Mouse (Mus musculus) central nervous system, embryonic 11.5 days (tissue): ENCODE results near the gene Bex3. TPM values are rescaled to one million over a fixed set of nuclear protein-coding genes. Genes with fewer than 3 reads are reported as not detected.

Source experiments
- polyA plus RNA-seq: library from polyadenylated mRNA; depleted of rRNA; stranded (reverse); fragments of >200 nt; gene quantifications from 2 replicates; pipeline ENCODE4 v1.2.3, GENCODE M21; 2012; rRNA removed

The Bex3 gene
- 639 and 646 TPM in 2 replicates for polyA plus RNA-seq

DNA sequence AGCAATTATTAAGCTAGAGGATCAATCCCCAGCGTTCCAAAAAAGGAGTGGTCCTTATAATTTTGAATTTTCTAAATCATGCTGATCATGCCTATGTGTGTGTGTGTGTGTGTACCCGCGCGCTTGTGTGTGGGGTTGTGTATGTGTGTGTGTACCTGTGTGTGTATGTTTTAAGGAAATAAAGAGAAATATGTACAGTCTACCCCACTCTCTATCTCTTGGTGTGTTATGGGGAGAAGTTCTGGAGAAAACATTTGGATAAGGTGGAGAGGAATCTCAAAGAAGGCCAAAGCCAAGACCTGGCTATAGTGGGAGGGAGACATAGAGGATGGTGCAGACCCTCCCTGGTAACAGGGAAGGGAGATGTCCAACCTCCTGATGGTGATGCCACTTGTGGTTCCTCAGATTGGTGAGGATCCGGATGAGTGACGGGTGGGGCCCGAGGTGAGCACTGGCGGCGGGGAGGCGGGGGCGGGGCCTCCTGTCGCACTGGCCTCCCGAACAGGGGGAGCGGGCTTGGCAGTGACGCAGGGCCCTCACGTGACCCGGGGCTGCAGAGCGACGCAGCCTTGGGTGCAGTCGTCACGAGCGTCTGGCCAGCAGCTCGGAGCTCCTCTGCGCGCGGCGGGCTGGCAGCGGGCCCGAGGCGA, at the start of gene Bex3:
TSS of gene Bex3 (plus strand) at position 511 of the 650 bp plus-strand sequence.

DNA sequence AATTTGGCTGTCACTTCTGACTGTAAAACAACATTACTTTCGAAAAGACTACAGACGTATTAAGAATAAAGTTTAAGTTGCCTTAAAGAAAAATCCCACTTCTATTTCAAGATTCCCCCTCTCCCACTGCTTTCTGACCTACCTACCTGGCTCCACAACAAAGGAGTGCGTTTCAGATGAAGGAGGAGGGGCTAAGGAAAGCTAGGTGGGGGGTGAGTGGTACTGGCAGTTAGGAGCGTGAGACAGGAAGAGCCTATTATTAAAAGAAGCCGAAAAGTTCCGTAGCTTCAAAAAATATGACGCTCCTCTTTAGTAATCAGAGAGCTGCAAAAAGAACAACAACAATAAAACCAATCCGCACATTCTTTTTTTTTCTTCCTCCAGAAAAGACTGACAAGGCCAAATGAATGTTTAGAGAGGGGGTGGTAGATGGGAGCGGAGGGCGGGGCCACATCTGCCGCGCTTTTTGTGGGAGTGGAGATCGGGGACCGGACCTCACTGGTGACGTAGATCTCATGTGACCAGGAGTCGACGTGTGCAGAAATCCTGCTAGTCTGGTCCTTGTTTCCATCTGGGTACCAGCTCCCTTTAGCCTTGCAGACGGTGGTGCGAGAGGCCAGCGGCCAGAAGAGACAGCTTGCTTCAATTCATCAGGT, 25.4 kb upstream of the Bex3 start, which contains the start of gene Tceal9:
TSS of gene Tceal9 (plus strand) at position 506 of the 656 bp plus-strand sequence.

Other genes starting within 250 kb of the Bex3 start
- 13.1 and 15.1 TPM in 2 replicates for gene Arxes1, start 236.9 kb upstream of the Bex3 start, polyA plus RNA-seq
- gene Bex2, start 202.0 kb upstream of the Bex3 start, polyA plus RNA-seq, result 186 and 331 TPM in 2 replicates
- 0.06 and 0.14 TPM in 2 replicates for gene Nxf3, start 185.0 kb upstream of the Bex3 start, polyA plus RNA-seq
- 71.3 and 141 TPM in 2 replicates for gene Bex4, start 131.3 kb upstream of the Bex3 start, polyA plus RNA-seq
- 150 and 169 TPM in 2 replicates for gene Tceal8, start 97.9 kb upstream of the Bex3 start, polyA plus RNA-seq
- 15.9 and 17.3 TPM in 2 replicates for gene Tceal5, start 66.4 kb upstream of the Bex3 start, polyA plus RNA-seq
- 0.79 and 2.9 TPM in 2 replicates for gene Tceal7, start 55.5 kb upstream of the Bex3 start, polyA plus RNA-seq
- 124 and 232 TPM in 2 replicates for gene Bex1, start 54.7 kb upstream of the Bex3 start, polyA plus RNA-seq
- gene Tceal9, start 25.2 kb upstream of the Bex3 start, polyA plus RNA-seq, result 395 and 431 TPM in 2 replicates
- gene Kir3dl1, start 247.7 kb downstream of the Bex3 start, polyA plus RNA-seq, result not detected in 2 replicates